ENCODE assay signal across 15 mouse cellular contexts in the genomic region with DNA sequence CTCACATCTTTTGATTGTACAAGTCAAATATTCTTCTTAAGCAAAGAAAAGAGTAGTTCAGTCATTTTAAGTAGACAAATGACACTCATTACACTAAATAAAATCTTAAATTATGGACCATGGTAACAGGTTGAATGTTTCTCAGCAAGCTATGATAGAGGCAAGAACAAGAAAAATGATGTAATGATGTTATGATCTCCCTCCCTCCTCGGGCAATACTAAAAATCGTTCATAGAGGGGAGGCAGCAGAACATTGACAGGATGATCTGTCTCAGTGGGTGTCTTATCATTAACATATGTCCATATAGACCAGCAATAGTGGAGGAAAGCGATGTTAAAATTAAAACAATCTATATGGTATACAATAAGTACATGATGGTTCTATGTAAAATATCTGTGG. TPM values are rescaled to one million over a fixed set of nuclear protein-coding genes. Genes with fewer than 3 reads are reported as not detected.
DNase-seq lines count a peak whose midpoint lies in the region; ATAC-seq and TF ChIP-seq lines count a peak whose summit lies in the region.
"Had no signal": no experiment of that assay in that cellular context is flagged by ENCODE, and none has a peak within 500 bp of the region (broad histone marks: within the 10 kb centered on the region; RNA-seq: fewer than 3 reads in every experiment).

No protein-coding gene starts in this region.

- TF ChIP-seq POLR2A in cerebellum, adult 2 months (IDR thresholded peaks at IDR 0.05; ENCODE audit: borderline replicate concordance, insufficient read depth, low read length): peak; percentile 27; the same call in 1 of the 2 replicates

- DNase-seq in cerebellum, adult 2 months: peak in 1 of 2 experiments; percentile 76
- DNase-seq in cerebellum, adult 11-12 months: no peak
- DNase-seq in brain, adult 2 months (ENCODE audit: low read depth, low spot score): peak; percentile 84
- DNase-seq in adrenal gland, postnatal 36 days: no peak
- no peak for DNase-seq in adrenal gland, adult 18-20 months (ENCODE audit: low spot score in 2 of 2)
- DNase-seq in adrenal gland, postnatal 4 days (ENCODE audit: low spot score in 2 of 2): no peak
- DNase-seq: adrenal gland, postnatal 14 days; liver, postnatal 0 days; thymus, postnatal 4 days had no signal

- TF ChIP-seq CTCF in cerebellum, adult 2 months (IDR thresholded peaks at IDR 0.05; ENCODE audit: borderline replicate concordance, insufficient read depth, low read depth, low read length): no peak

- H3K27ac ChIP-seq in cerebellum, adult 2 months (ENCODE audit: insufficient read depth, low read length): no peak overlapping the region
- peak overlapping the region; percentile 72 for H3K27ac ChIP-seq in forebrain, embryonic 15.5 days (replicated peaks)
- H3K27ac ChIP-seq in midbrain, embryonic 12.5 days (replicated peaks): no peak overlapping the region
- H3K27ac ChIP-seq: heart, embryonic 10.5 days; kidney, postnatal 0 days; limb, embryonic 13.5 days had no signal

- no peaks in the 10 kb centered on the region for H3K27me3 ChIP-seq in cerebellum, adult 2 months (ENCODE audit: control insufficient read depth, insufficient read depth, low read length)
- H3K27me3 ChIP-seq in forebrain, embryonic 15.5 days: no peaks in the 10 kb centered on the region
- H3K27me3 ChIP-seq in midbrain, embryonic 12.5 days: no peaks in the 10 kb centered on the region
- H3K27me3 ChIP-seq: limb, embryonic 13.5 days had no signal

- no peaks in the 10 kb centered on the region; the same call in 1 of the 2 replicates for H3K4me1 ChIP-seq in cerebellum, adult 2 months (ENCODE audit: control insufficient read depth, insufficient read depth, low read length)
- H3K4me1 ChIP-seq in forebrain, embryonic 15.5 days: peaks cover 31% of the 10 kb centered on the region
- peaks cover 14% of the 10 kb centered on the region for H3K4me1 ChIP-seq in midbrain, embryonic 12.5 days
- H3K4me1 ChIP-seq: heart, embryonic 10.5 days; limb, embryonic 13.5 days had no signal

- WGBS in cerebellum, adult 2 months: 8% methylated on average over 3 of the region's 3 CpGs
- 43% methylated on average over 3 of the region's 3 CpGs for WGBS in forebrain, embryonic 15.5 days
- WGBS in midbrain, embryonic 12.5 days: 57% methylated on average over 3 of the region's 3 CpGs

- ATAC-seq in forebrain, embryonic 15.5 days (replicated peaks): no peak
- ATAC-seq in midbrain, embryonic 12.5 days (ENCODE audit: low FRiP score, low read depth): no peak
- ATAC-seq: liver, postnatal 0 days had no signal

- no peaks in the 10 kb centered on the region for H3K36me3 ChIP-seq in forebrain, embryonic 15.5 days
- H3K36me3 ChIP-seq in midbrain, embryonic 12.5 days: no peaks in the 10 kb centered on the region
- H3K36me3 ChIP-seq: heart, embryonic 10.5 days; limb, embryonic 13.5 days had no signal

- H3K4me2 ChIP-seq in forebrain, embryonic 15.5 days (replicated peaks): peak overlapping the region; percentile 51
- peak overlapping the region; percentile 46 for H3K4me2 ChIP-seq in midbrain, embryonic 12.5 days (replicated peaks)
- H3K4me2 ChIP-seq: limb, embryonic 13.5 days had no signal

- H3K9me3 ChIP-seq in forebrain, embryonic 15.5 days: no peaks in the 10 kb centered on the region
- H3K9me3 ChIP-seq in midbrain, embryonic 12.5 days: no peaks in the 10 kb centered on the region
- H3K9me3 ChIP-seq: heart, embryonic 10.5 days; limb, embryonic 13.5 days had no signal

- H3K9ac ChIP-seq in forebrain, embryonic 15.5 days (replicated peaks): peak overlapping the region; percentile 59
- peak overlapping the region; percentile 49; the same call in 1 of the 2 replicates for H3K9ac ChIP-seq in midbrain, embryonic 12.5 days (replicated peaks)
- H3K9ac ChIP-seq: limb, embryonic 13.5 days; liver, postnatal 0 days had no signal

- H3K4me3 ChIP-seq in cerebellum, adult 2 months (replicated peaks; ENCODE audit: insufficient read depth, low read depth, low read length): peak overlapping the region; percentile 81
- peak overlapping the region; percentile 48 for H3K4me3 ChIP-seq in forebrain, embryonic 15.5 days
- H3K4me3 ChIP-seq in midbrain, embryonic 12.5 days: peak overlapping the region; percentile 37
- H3K4me3 ChIP-seq: heart, embryonic 10.5 days; limb, embryonic 13.5 days had no signal

RNA-seq across cellular contexts. Expression of gene Gpm6a, which starts 2.1 kb away (rescaled TPM):
- polyA plus RNA-seq in cerebellum, adult 2 months (2012; rRNA removed): 556 and 633 TPM in 2 replicates
- 599 and 667 TPM in 2 replicates for polyA plus RNA-seq in forebrain, embryonic 15.5 days (2015; fragmentation: Nextera tagmentation; extraction: Ambion mirVana)
- polyA plus RNA-seq in midbrain, embryonic 12.5 days (2016; fragmentation: Nextera tagmentation; extraction: Ambion mirVana): 210 and 249 TPM in 2 replicates
- 1 to 10 TPM; 3.4 to 3.5 TPM for total RNA-seq in adrenal gland, postnatal 36 days (2021)
- total RNA-seq in adrenal gland, adult 18-20 months (2021): 1 to 10 TPM; 5.1 to 6.9 TPM
- total RNA-seq in adrenal gland, postnatal 4 days (2021): 1 to 10 TPM; 8.4 to 9.0 TPM
- total RNA-seq: megakaryocyte progenitor cell, adult 5-6 weeks had no signal
